Mouse (Mus musculus): ENCODE results near the gene Ablim1.

DNA sequence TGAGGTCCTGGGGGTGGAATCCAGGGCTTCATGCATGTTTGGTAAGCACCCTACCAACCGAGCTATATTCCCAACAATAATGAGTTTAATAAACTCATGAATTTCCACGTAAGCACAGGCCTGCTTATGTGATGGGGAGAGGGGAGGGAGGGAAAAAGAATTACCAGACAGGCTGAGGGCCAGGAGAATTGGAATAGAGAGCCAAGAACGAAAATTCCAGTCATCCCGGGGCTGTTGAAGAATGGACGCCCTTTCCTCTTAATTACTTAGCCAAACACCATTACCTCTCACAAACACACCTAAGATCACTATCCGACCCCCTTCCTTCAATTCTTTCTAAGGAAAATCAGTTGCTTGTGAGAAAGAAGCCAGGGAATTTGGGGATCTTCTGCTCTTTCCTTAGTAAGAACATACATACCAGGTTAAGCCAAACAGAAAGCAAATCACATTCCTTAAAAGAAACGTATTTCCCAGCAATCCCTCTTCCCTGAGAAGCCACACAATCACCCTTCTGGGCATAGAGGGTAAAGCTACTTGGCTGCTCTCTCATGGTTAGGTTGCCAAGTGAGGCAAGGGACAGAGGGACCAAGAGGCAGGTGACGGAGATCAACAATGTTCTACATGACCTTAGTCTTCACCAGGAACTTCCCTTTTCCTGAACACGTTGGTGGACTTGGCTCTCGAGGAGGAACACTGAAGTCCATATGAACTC lies 48.2 kb downstream of the Ablim1 start:
- TF ChIP-seq CTCF (IDR thresholded peaks at IDR 0.05; ENCODE audit: low read depth), result no peak
- TF ChIP-seq EP300 (IDR thresholded peaks at IDR 0.05; ENCODE audit: low read depth), result no peak
